Mouse (Mus musculus) right cerebral cortex, postnatal 14 days (tissue): ENCODE measurements at regions not wholly inside any gene's neighbourhood (a gene's known extent, or its start where the extent isn't known, plus 50 kb on each side); places are given as distances from the start of the nearest gene placed in this dataset.

Experiments used
- DNase-seq: peaks from one replicate; pipeline ENCODE4 v3.0.0; 2022

- DNase-seq = no peak
These were observed 271.3 kb upstream of the Gpc5 start for GRCm38 (mm10) chr14:114820677-114821076.

- DNase-seq = no peak
These were observed 270.9 kb upstream of the Gpc5 start for GRCm38 (mm10) chr14:114821098-114821594.

GRCm38 (mm10) chr14:114821672-114822071 lies 270.3 kb upstream of the Gpc5 start:
- DNase-seq = no peak

- no peak for DNase-seq
These were observed 265.2 kb upstream of the Gpc5 start for GRCm38 (mm10) chr14:114826662-114827321.

- no peak for DNase-seq
These were observed 262.7 kb upstream of the Gpc5 start for GRCm38 (mm10) chr14:114829310-114829709.

GRCm38 (mm10) chr14:114832987-114833386 lies 259.0 kb upstream of the Gpc5 start:
- DNase-seq = no peak

GRCm38 (mm10) chr14:114836723-114837349 lies 255.2 kb upstream of the Gpc5 start:
- DNase-seq = no peak

- no peak for DNase-seq
These were observed 254.3 kb upstream of the Gpc5 start for GRCm38 (mm10) chr14:114837652-114838276.

GRCm38 (mm10) chr14:114839340-114839903 lies 252.6 kb upstream of the Gpc5 start:
- no peak for DNase-seq

GRCm38 (mm10) chr14:114840766-114841165 lies 251.2 kb upstream of the Gpc5 start:
- no peak for DNase-seq

GRCm38 (mm10) chr14:114841552-114841951 lies 250.5 kb upstream of the Gpc5 start:
- DNase-seq = no peak

GRCm38 (mm10) chr14:114842327-114842726 lies 249.7 kb upstream of the Gpc5 start:
- no peak for DNase-seq

GRCm38 (mm10) chr14:114843105-114843743 lies 248.8 kb upstream of the Gpc5 start:
- no peak for DNase-seq

GRCm38 (mm10) chr14:114854324-114855054 lies 237.5 kb upstream of the Gpc5 start:
- no peak for DNase-seq

GRCm38 (mm10) chr14:114855055-114855740 lies 236.8 kb upstream of the Gpc5 start:
- DNase-seq = no peak

GRCm38 (mm10) chr14:114855746-114856145 lies 236.3 kb upstream of the Gpc5 start:
- no peak for DNase-seq

GRCm38 (mm10) chr14:114856243-114857031 lies 235.6 kb upstream of the Gpc5 start:
- DNase-seq = no peak

- no peak for DNase-seq
These were observed 234.8 kb upstream of the Gpc5 start for GRCm38 (mm10) chr14:114857171-114857570.

GRCm38 (mm10) chr14:114857689-114858088 lies 234.3 kb upstream of the Gpc5 start:
- DNase-seq = no peak

- DNase-seq = no peak
These were observed 228.4 kb upstream of the Gpc5 start for GRCm38 (mm10) chr14:114863585-114863984.

- DNase-seq = no peak
These were observed 227.9 kb upstream of the Gpc5 start for GRCm38 (mm10) chr14:114864102-114864501.
